In the genomic region with DNA sequence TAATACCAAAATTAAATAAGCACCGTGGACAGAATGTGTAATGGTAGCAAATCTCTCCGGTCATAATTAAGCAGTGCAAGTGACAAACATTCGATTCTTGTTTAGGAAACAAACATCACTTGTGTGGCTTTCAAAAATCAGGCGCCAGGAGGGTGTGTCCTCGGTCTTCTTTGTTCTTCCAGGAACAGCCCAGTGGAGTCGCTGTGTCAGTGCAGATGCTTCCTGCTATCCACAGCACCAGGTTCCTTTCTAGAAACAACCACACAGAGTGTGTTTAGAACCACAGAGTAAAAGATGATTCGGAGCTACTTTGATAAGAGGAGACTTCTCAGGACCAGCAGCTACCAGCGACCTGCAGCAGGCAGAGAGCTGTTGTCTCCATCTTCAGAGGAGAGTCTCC, we compare ENCODE assay signal across 13 mouse cellular contexts.
DNase-seq lines count a peak whose midpoint lies in the region; ATAC-seq and TF ChIP-seq lines count a peak whose summit lies in the region.
"Had no signal": no experiment of that assay in that cellular context is flagged by ENCODE, and none has a peak within 500 bp of the region (broad histone marks: within the 10 kb centered on the region; RNA-seq: fewer than 3 reads in every experiment).

No protein-coding gene starts in this region.

- 23% methylated on average over 8 of the region's 8 CpGs for WGBS in forebrain, embryonic 14.5 days
- 21% methylated on average over 8 of the region's 8 CpGs for WGBS in forebrain, embryonic 16.5 days
- 34% methylated on average over 8 of the region's 8 CpGs for WGBS in liver, embryonic 12.5 days (ENCODE audit: insufficient replicate concordance)

- no peak overlapping the region for H3K4me3 ChIP-seq in forebrain, embryonic 14.5 days (ENCODE audit: low read depth, low read length)
- no peak overlapping the region for H3K4me3 ChIP-seq in forebrain, embryonic 16.5 days (replicated peaks; ENCODE audit: low read length)
- no peak overlapping the region for H3K4me3 ChIP-seq in layer of hippocampus, adult 2 months
- H3K4me3 ChIP-seq in liver, embryonic 12.5 days: no peak overlapping the region
- H3K4me3 ChIP-seq: embryonic facial prominence, embryonic 15.5 days; liver, embryonic 13.5 days had no signal

- H3K27ac ChIP-seq in forebrain, embryonic 14.5 days (ENCODE audit: low read depth, low read length): no peak overlapping the region
- H3K27ac ChIP-seq in forebrain, embryonic 16.5 days (ENCODE audit: low read length): no peak overlapping the region
- no peak overlapping the region for H3K27ac ChIP-seq in layer of hippocampus, adult 2 months
- no peak overlapping the region for H3K27ac ChIP-seq in liver, embryonic 12.5 days
- H3K27ac ChIP-seq: embryonic facial prominence, embryonic 15.5 days; liver, embryonic 13.5 days had no signal

- TF ChIP-seq CTCF in layer of hippocampus, adult 2 months (conservative IDR thresholded peaks at IDR 0.05): peak; percentile 71

- ATAC-seq in forebrain, embryonic 14.5 days: peak; percentile 37; the same call in 1 of the 2 replicates
- no peak; the same call in 1 of the 2 replicates for ATAC-seq in forebrain, embryonic 16.5 days
- no peak for ATAC-seq in liver, embryonic 12.5 days

- H3K27me3 ChIP-seq in forebrain, embryonic 14.5 days (replicated peaks; ENCODE audit: control insufficient read depth, insufficient read depth, low read length): no peaks in the 10 kb centered on the region
- no peaks in the 10 kb centered on the region for H3K27me3 ChIP-seq in forebrain, embryonic 16.5 days (replicated peaks; ENCODE audit: control insufficient read depth, insufficient read depth, low read length)
- H3K27me3 ChIP-seq in liver, embryonic 12.5 days (replicated peaks): no peaks in the 10 kb centered on the region
- H3K27me3 ChIP-seq: embryonic facial prominence, embryonic 15.5 days; liver, embryonic 13.5 days had no signal

- H3K9me3 ChIP-seq in forebrain, embryonic 14.5 days (replicated peaks; ENCODE audit: control insufficient read depth, low read length): no peaks in the 10 kb centered on the region
- no peaks in the 10 kb centered on the region for H3K9me3 ChIP-seq in forebrain, embryonic 16.5 days (ENCODE audit: control insufficient read depth, low read length)
- H3K9me3 ChIP-seq in liver, embryonic 12.5 days (replicated peaks): no peaks in the 10 kb centered on the region
- H3K9me3 ChIP-seq: embryonic facial prominence, embryonic 15.5 days; liver, embryonic 13.5 days had no signal

- DNase-seq in forebrain, embryonic 14.5 days (ENCODE audit: low spot score): peak; percentile 31
- no peak for DNase-seq in layer of hippocampus, adult 2 months (ENCODE audit: low spot score in 2 of 2)
- no peak for DNase-seq in layer of hippocampus, adult 11-12 months (ENCODE audit: low spot score)
- DNase-seq in thymus, postnatal 0 days (ENCODE audit: low spot score): peak; percentile 7
- no peak for DNase-seq in thymus, postnatal 25 days
- DNase-seq: cerebellum, postnatal 36 days; heart, adult 11 months; heart, postnatal 10 days; kidney, adult 11 months; liver, embryonic 13.5 days had no signal

- no peaks in the 10 kb centered on the region for H3K36me3 ChIP-seq in forebrain, embryonic 14.5 days (ENCODE audit: control insufficient read depth, insufficient read depth, low read length)
- no peaks in the 10 kb centered on the region for H3K36me3 ChIP-seq in forebrain, embryonic 16.5 days (ENCODE audit: control insufficient read depth, insufficient read depth)
- H3K36me3 ChIP-seq in liver, embryonic 12.5 days: no peaks in the 10 kb centered on the region
- H3K36me3 ChIP-seq: embryonic facial prominence, embryonic 15.5 days; liver, embryonic 13.5 days had no signal

- no peak overlapping the region for H3K9ac ChIP-seq in forebrain, embryonic 14.5 days (ENCODE audit: low read length)
- no peak overlapping the region for H3K9ac ChIP-seq in forebrain, embryonic 16.5 days (replicated peaks; ENCODE audit: low read depth, low read length)
- H3K9ac ChIP-seq in liver, embryonic 12.5 days: no peak overlapping the region
- H3K9ac ChIP-seq: embryonic facial prominence, embryonic 15.5 days; liver, embryonic 13.5 days had no signal

- H3K4me1 ChIP-seq in forebrain, embryonic 14.5 days (ENCODE audit: control insufficient read depth, insufficient read depth, low read length): 0 out of 2 replicates have a peak, but pooled peaks cover 3% of the 10 kb centered on the region
- H3K4me1 ChIP-seq in forebrain, embryonic 16.5 days (replicated peaks; ENCODE audit: control insufficient read depth, insufficient read depth, low read length): no peaks in the 10 kb centered on the region
- no peaks in the 10 kb centered on the region for H3K4me1 ChIP-seq in liver, embryonic 12.5 days
- H3K4me1 ChIP-seq: embryonic facial prominence, embryonic 15.5 days; liver, embryonic 13.5 days had no signal

- no peak overlapping the region for H3K4me2 ChIP-seq in forebrain, embryonic 14.5 days (ENCODE audit: low read length)
- H3K4me2 ChIP-seq in forebrain, embryonic 16.5 days (ENCODE audit: low read length): no peak overlapping the region
- no peak overlapping the region for H3K4me2 ChIP-seq in liver, embryonic 12.5 days
- H3K4me2 ChIP-seq: embryonic facial prominence, embryonic 15.5 days; liver, embryonic 13.5 days had no signal

Comparison
In these comparisons a context has a peak if more than half of its experiments do, and no peak if none do; other contexts are left out.
1. DNase-seq: peak in forebrain, embryonic 14.5 days (single experiment) and thymus, postnatal 0 days (single experiment); none in layer of hippocampus, adult 2 months (0 of 2), layer of hippocampus, adult 11-12 months (single experiment) and thymus, postnatal 25 days (single experiment).